Mouse (Mus musculus) E14TG2a.4 (cell line): ENCODE data around the gene Abcg5.

Experiments used
- H3K27me3 ChIP-seq: 2 replicates; pipeline ENCODE4 v1.6.1; 2014; ENCODE audit warnings: low read length, control low read depth; ENCODE audit not compliant: insufficient read depth
- H3K36me3 ChIP-seq: 2 replicates; pipeline ENCODE4 v1.6.1; 2014; ENCODE audit warnings: low read length, control low read depth; ENCODE audit not compliant: insufficient read depth
- H3K4me1 ChIP-seq: replicated peaks from 2 replicates; pipeline ENCODE4 v1.6.1; 2014; ENCODE audit warnings: low read depth, low read length, control low read depth
- H3K4me3 ChIP-seq: replicated peaks from 2 replicates; pipeline ENCODE4 v1.5.1; 2014; ENCODE audit warnings: mild to moderate bottlenecking, low read length
- H3K9me3 ChIP-seq: 2 replicates; pipeline ENCODE4 v1.6.1; 2014; ENCODE audit warnings: low read length, control low read depth
- CTCF ChIP-seq: conservative IDR thresholded peaks from 2 replicates; pipeline ENCODE4 v1.5.1; 2014; ENCODE audit warnings: low read length
- NANOG ChIP-seq: IDR thresholded peaks from 2 replicates; pipeline ENCODE4 v1.6.1; 2014; ENCODE audit warnings: borderline replicate concordance, low read length, mixed read lengths
- POU5F1 ChIP-seq: IDR thresholded peaks from 2 replicates; pipeline ENCODE4 v1.6.1; 2014; ENCODE audit warnings: low read length, borderline replicate concordance

The Abcg5 gene

DNA sequence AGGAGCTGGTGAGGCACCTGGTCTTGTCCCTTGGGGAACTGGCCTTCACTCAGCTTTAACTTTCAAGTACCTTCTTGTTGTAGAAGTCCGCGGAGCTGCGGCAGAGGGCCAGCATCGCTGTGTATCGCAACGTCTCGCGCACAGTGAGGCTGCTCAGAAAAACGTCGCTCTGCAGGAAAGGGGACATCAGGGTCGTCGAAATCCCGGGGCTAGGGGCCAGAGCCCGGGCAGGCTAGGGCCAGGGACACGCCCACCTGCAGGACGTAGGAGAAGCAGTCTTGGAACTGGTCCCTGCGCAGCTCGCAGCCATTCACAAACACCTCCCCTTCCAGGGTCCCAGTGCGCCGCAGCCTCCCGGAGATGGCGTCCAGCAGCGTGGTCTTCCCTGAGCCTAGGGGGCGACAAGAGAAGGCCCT, 6.9 kb downstream of the Abcg5 start, which contains the start of gene Abcg8:
Gene Abcg8, plus strand, starts transcription at position 352 of the 416 bp plus-strand sequence.
- peaks cover 6% of the 10 kb centered on the region for H3K4me1 ChIP-seq
- H3K9me3 ChIP-seq = no peaks in the 10 kb centered on the region
- peak within 1 kb of the TSS; percentile 61 for H3K4me3 ChIP-seq
- H3K36me3 ChIP-seq = no peaks in the 10 kb centered on the region
- H3K27me3 ChIP-seq = peaks cover 39% of the 10 kb centered on the region
- TF ChIP-seq CTCF (no peak), POU5F1 (no peak), NANOG (no peak)

DNA sequence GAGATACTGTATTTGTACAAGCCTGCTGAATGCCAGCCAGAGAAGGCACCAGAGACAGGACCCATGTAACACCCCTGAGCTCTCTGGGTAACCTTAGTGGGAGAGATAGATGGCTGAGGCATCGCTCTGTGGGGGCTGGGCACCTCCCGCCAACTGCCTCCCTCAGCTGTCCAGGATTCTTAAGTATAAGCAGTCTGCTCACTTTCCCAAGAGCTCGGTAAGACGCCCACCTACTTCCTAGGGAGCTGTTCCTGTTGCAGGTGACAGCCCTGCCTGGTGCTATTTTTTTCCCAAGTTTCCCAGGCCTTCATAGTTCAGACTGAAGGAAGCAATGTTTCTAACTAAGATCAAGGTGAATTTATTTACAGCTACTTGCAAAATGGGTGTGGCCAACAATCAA, 7.6 kb downstream of the Abcg5 start:
- TF ChIP-seq POU5F1 (no peak), CTCF (no peak), NANOG (no peak)
- no peaks in the 10 kb centered on the region for H3K9me3 ChIP-seq
- peaks cover 32% of the 10 kb centered on the region for H3K27me3 ChIP-seq
- no peak overlapping the region for H3K4me3 ChIP-seq
- peaks cover 6% of the 10 kb centered on the region for H3K4me1 ChIP-seq
- no peaks in the 10 kb centered on the region for H3K36me3 ChIP-seq

DNA sequence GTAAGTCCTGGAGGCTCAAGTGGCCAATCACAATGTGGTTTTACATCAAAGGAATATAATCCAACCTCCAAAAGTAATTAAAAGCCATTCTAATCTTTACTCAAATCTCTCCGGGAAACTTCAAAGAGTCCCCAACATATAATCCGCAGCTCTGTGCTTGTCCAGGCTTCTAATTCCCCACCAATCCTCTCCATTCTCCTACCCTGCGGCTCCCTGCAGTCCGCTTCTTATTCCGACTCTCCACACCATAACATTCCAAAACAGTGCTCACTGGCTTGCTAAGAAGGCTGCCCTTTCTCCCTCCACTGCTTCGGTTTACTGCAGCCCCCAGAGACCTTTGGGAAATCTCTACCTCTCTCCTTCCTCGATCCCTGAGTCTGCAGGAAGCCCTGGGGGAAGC, 8.8 kb downstream of the Abcg5 start:
- TF ChIP-seq POU5F1 (no peak), CTCF (no peak), NANOG (no peak)
- H3K4me3 ChIP-seq = no peak overlapping the region
- no peaks in the 10 kb centered on the region for H3K9me3 ChIP-seq
- H3K27me3 ChIP-seq = peaks cover 32% of the 10 kb centered on the region
- H3K36me3 ChIP-seq = no peaks in the 10 kb centered on the region
- H3K4me1 ChIP-seq = peaks cover 6% of the 10 kb centered on the region

DNA sequence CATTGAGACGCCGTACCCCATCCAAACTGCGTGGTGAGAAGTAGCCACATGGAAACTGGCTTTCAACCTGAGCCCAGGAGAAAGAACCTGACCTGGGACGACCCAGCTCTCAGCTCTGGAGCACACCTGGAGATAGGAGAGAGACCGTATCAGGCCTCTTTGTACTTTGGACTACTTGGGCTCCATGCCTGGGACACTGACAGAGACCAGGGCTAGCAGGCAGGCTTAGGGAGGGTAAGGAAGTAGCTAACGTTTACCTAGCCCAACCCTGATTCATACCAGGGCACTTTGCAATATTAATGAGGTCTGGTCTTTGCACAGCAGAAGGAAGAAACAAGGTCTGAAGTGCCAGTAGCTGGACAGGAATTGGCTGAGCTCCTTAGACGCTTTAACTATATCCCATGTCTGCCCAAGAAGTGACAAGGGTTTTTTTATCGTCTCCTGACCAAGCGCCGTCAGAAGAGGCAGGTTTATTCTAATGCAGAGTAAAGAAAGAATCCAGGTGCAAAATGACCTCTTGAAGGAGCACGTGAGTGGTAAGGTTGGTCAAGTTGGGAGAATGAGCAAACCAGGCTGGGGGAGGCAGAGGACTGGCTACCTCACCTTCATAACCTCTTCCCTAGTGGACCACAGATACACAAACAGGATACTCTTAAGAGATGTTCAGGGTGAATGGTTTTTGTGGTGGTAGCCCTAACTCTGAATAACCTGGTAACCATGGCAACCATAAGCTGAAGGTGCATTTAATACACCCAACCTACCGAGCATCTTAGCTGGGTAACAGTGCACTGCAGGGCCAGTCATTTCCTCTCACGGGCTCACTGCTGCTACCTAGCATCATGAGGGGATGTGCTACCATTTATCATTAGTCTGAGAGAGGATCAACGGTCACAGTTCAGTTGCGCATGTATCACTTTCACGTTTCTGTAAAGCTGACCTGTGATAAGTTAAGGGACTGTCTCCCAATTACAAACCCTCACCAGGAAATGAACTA, 10.1 kb downstream of the Abcg5 start:
- H3K9me3 ChIP-seq = no peaks in the 10 kb centered on the region
- no peak overlapping the region for H3K4me3 ChIP-seq
- no peak for TF ChIP-seq NANOG
- no peak for TF ChIP-seq CTCF
- no peak for TF ChIP-seq POU5F1
- H3K36me3 ChIP-seq = no peaks in the 10 kb centered on the region
- peaks cover 6% of the 10 kb centered on the region for H3K4me1 ChIP-seq
- H3K27me3 ChIP-seq = peaks cover 27% of the 10 kb centered on the region

DNA sequence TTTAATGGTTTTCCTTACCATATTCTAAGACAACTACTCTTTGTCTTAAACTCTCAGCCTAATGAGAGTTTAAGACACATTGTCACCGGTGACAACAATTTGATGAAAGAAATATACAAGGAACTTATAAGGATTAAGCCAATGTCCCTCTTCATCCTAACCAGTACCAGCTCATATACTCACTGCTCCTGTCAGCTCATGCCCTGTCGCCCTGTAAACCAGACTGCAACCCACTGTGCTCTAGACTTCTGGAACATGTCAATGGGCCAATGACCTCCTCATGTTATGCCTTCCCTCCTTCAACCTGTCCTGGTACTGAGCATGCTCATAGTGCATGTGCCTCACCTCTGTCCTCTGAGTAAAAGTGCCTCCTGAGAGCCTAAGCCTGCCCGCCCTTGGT, 15.0 kb downstream of the Abcg5 start:
- no peak overlapping the region for H3K4me3 ChIP-seq
- H3K4me1 ChIP-seq = no peaks in the 10 kb centered on the region
- H3K9me3 ChIP-seq = no peaks in the 10 kb centered on the region
- TF ChIP-seq POU5F1 (no peak), CTCF (no peak), NANOG (no peak)
- no peaks in the 10 kb centered on the region for H3K36me3 ChIP-seq
- H3K27me3 ChIP-seq = no peaks in the 10 kb centered on the region

DNA sequence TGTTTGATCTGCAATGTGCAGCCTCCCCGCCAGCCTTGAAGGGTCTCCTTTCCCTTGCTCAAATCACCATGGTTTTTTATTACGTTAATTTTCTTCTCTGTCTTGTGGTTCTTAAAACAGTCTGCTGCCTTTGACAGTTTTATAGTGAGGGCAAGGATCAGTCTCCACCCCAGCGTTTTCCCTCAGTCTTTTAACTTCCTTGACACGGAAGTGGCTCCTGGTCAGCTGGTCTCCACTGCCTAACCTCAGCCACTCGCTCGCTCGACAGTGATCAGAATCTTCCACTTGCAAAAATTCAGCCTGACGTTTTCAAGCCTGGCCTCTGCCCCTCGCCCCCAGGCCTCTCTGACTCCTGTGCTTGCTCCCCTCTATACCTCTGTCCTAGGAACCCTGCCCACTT, 17.1 kb downstream of the Abcg5 start:
- H3K27me3 ChIP-seq = no peaks in the 10 kb centered on the region
- no peaks in the 10 kb centered on the region for H3K9me3 ChIP-seq
- no peaks in the 10 kb centered on the region for H3K36me3 ChIP-seq
- TF ChIP-seq CTCF (no peak), NANOG (no peak), POU5F1 (no peak)
- no peaks in the 10 kb centered on the region for H3K4me1 ChIP-seq
- no peak overlapping the region for H3K4me3 ChIP-seq

DNA sequence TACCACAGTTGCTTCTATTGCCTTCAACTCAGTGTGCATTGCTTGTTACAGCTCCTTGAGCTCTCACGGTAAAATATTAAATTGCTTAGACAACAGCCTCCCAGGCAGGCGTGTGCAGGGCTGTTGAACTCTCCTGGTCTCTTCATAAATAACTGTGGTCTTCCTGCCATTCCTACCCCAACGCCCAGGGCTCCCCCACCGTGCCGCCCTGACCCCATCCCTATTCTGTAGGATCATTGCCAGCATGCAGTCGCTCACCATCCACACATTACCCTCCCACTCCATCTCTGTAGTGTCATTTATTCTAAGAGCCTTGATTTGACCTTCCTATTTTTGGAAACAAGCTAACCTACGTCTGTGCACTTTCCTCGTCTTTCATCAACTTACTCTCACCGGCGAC, 17.8 kb downstream of the Abcg5 start:
- no peak for TF ChIP-seq POU5F1
- TF ChIP-seq CTCF = no peak
- TF ChIP-seq NANOG = no peak
- no peaks in the 10 kb centered on the region for H3K9me3 ChIP-seq
- no peaks in the 10 kb centered on the region for H3K4me1 ChIP-seq
- H3K4me3 ChIP-seq = no peak overlapping the region
- no peaks in the 10 kb centered on the region for H3K36me3 ChIP-seq
- no peaks in the 10 kb centered on the region for H3K27me3 ChIP-seq

DNA sequence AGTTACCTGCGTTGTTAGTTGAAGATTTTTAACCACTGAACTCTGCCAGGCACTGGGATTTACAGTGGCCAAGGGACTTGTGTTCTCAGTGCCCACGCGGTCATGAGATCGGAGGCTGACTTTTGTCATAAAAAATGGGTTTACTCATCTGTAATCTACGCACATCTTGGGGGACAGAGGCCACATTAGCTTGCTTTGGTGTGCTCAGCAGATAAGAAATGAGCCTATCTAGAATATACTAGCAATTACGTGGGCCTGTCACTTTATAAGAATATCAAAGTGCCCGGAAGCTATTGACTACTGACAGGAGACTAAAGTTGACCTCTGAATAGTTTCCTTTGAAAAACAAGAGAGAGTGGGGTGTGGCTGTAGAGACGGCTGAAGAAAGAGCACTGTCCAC, 23.9 kb downstream of the Abcg5 start:
- H3K27me3 ChIP-seq = no peaks in the 10 kb centered on the region
- H3K4me1 ChIP-seq = peaks cover 13% of the 10 kb centered on the region
- H3K9me3 ChIP-seq = no peaks in the 10 kb centered on the region
- H3K36me3 ChIP-seq = no peaks in the 10 kb centered on the region
- no peak overlapping the region for H3K4me3 ChIP-seq
- TF ChIP-seq CTCF = no peak
- no peak for TF ChIP-seq POU5F1
- no peak for TF ChIP-seq NANOG

DNA sequence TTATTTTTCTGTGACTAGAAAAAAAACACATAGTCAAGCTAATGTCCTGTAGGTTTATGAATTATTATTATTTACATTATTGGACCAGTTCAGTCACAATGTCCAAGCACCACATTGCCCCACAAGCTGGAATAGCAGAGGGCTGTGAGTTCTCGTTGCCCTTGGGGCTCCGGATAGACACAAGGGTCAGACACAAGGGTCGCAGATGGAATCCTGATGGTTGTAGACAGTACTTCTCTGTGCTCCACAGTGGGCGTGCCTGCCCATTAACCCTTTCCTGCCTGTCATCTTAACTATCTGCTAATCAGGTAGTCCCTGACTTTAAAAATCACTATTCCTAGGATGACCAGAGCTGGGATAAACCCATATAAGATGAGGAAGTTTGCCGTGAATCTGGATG, 24.6 kb downstream of the Abcg5 start:
- no peak for TF ChIP-seq CTCF
- TF ChIP-seq POU5F1 = no peak

More for the DNA sequence above, 24.6 kb downstream of the Abcg5 start:
- no peaks in the 10 kb centered on the region for H3K9me3 ChIP-seq
- H3K27me3 ChIP-seq = no peaks in the 10 kb centered on the region
- no peak overlapping the region for H3K4me3 ChIP-seq
- peaks cover 13% of the 10 kb centered on the region for H3K4me1 ChIP-seq
- no peaks in the 10 kb centered on the region for H3K36me3 ChIP-seq
